In genomic region chr1:181017212-181017711, GRCm38 (mm10) we compare ENCODE assay signal across 9 mouse cellular contexts. TPM values are rescaled to one million over a fixed set of nuclear protein-coding genes. Genes with fewer than 3 reads are reported as not detected.
DNase-seq lines count a peak whose midpoint lies in the region; ATAC-seq and TF ChIP-seq lines count a peak whose summit lies in the region.
"Had no signal": no experiment of that assay in that cellular context is flagged by ENCODE, and none has a peak within 500 bp of the region (broad histone marks: within the 10 kb centered on the region; RNA-seq: fewer than 3 reads in every experiment).

No protein-coding gene starts in this region.

- peak overlapping the region; percentile 91 for H3K27ac ChIP-seq in bone marrow macrophage, adult 2 months (ENCODE audit: insufficient read depth, low read depth, low read length)
- H3K27ac ChIP-seq in embryonic facial prominence, embryonic 15.5 days (replicated peaks), result peak overlapping the region; percentile 66
- peak overlapping the region; percentile 44; the same call in 1 of the 2 replicates for H3K27ac ChIP-seq in limb, embryonic 13.5 days
- 0 out of 2 replicates have a peak overlapping the region, but pooled peaks have one; percentile 12 for H3K27ac ChIP-seq in midbrain, embryonic 15.5 days
- H3K27ac ChIP-seq in spleen, adult 2 months (ENCODE audit: insufficient read depth, low read length), result peak overlapping the region; percentile 94

- peak; percentile 69 for ATAC-seq in embryonic facial prominence, embryonic 15.5 days (ENCODE audit: insufficient number of reproducible peaks, low FRiP score, low TSS enrichment, low read depth)
- ATAC-seq in limb, embryonic 13.5 days (ENCODE audit: low FRiP score, low read depth), result peak; percentile 84
- peak; percentile 89 for ATAC-seq in midbrain, embryonic 15.5 days (replicated peaks)
- ATAC-seq: Patski had no signal

- no peaks in the 10 kb centered on the region for H3K36me3 ChIP-seq in embryonic facial prominence, embryonic 15.5 days
- no peaks in the 10 kb centered on the region for H3K36me3 ChIP-seq in limb, embryonic 13.5 days
- H3K36me3 ChIP-seq in midbrain, embryonic 15.5 days (replicated peaks), result no peaks in the 10 kb centered on the region
- H3K36me3 ChIP-seq in spleen, adult 2 months (ENCODE audit: control insufficient read depth, insufficient read depth, low read length), result 0 out of 2 replicates have a peak, but pooled peaks cover 1% of the 10 kb centered on the region

- H3K27me3 ChIP-seq in embryonic facial prominence, embryonic 15.5 days, result no peaks in the 10 kb centered on the region; the same call in 1 of the 2 replicates
- H3K27me3 ChIP-seq in limb, embryonic 13.5 days, result peaks cover 6% of the 10 kb centered on the region
- H3K27me3 ChIP-seq in midbrain, embryonic 15.5 days (replicated peaks), result peaks cover 4% of the 10 kb centered on the region; the same call in 1 of the 2 replicates
- no peaks in the 10 kb centered on the region for H3K27me3 ChIP-seq in spleen, adult 2 months (ENCODE audit: control insufficient read depth, insufficient read depth, low read length)
- H3K27me3 ChIP-seq: Patski had no signal

- H3K9ac ChIP-seq in embryonic facial prominence, embryonic 15.5 days, result no peak overlapping the region
- H3K9ac ChIP-seq in limb, embryonic 13.5 days, result peak overlapping the region; percentile 60
- H3K9ac ChIP-seq in midbrain, embryonic 15.5 days, result peak overlapping the region; percentile 43

- H3K4me1 ChIP-seq in bone marrow macrophage, adult 2 months (ENCODE audit: control insufficient read depth, insufficient read depth, low read length), result peaks cover 37% of the 10 kb centered on the region
- peaks cover 24% of the 10 kb centered on the region for H3K4me1 ChIP-seq in embryonic facial prominence, embryonic 15.5 days
- peaks cover 25% of the 10 kb centered on the region for H3K4me1 ChIP-seq in limb, embryonic 13.5 days
- peaks cover 10% of the 10 kb centered on the region for H3K4me1 ChIP-seq in midbrain, embryonic 15.5 days
- peaks cover 16% of the 10 kb centered on the region; the same call in 1 of the 2 replicates for H3K4me1 ChIP-seq in spleen, adult 2 months (ENCODE audit: control insufficient read depth, insufficient read depth, insufficient read length)

- peak overlapping the region; percentile 89 for H3K4me3 ChIP-seq in bone marrow macrophage, adult 2 months (ENCODE audit: insufficient read depth, low read length)
- H3K4me3 ChIP-seq in embryonic facial prominence, embryonic 15.5 days (replicated peaks), result peak overlapping the region; percentile 51
- peak overlapping the region; percentile 53 for H3K4me3 ChIP-seq in limb, embryonic 13.5 days
- peak overlapping the region; percentile 50 for H3K4me3 ChIP-seq in midbrain, embryonic 15.5 days
- peak overlapping the region; percentile 70 for H3K4me3 ChIP-seq in spleen, adult 2 months (ENCODE audit: extremely low read depth, insufficient read depth, insufficient read length)

- WGBS in embryonic facial prominence, embryonic 15.5 days, result under 1% methylated on average over 22 of the region's 22 CpGs
- WGBS in limb, embryonic 13.5 days, result under 1% methylated on average over 22 of the region's 22 CpGs
- under 1% methylated on average over 22 of the region's 22 CpGs for WGBS in midbrain, embryonic 15.5 days
- WGBS in spleen, adult 2 months, result under 1% methylated on average over 22 of the region's 22 CpGs

- H3K9me3 ChIP-seq in embryonic facial prominence, embryonic 15.5 days (replicated peaks), result no peaks in the 10 kb centered on the region
- no peaks in the 10 kb centered on the region for H3K9me3 ChIP-seq in limb, embryonic 13.5 days
- H3K9me3 ChIP-seq in midbrain, embryonic 15.5 days, result no peaks in the 10 kb centered on the region

- TF ChIP-seq POLR2A in bone marrow macrophage, adult 2 months (IDR thresholded peaks at IDR 0.05; ENCODE audit: borderline replicate concordance, low read depth, low read length), result peak; percentile 86; the same call in 1 of the 2 replicates
- peak; percentile 94 for TF ChIP-seq POLR2A in spleen, adult 2 months (IDR thresholded peaks at IDR 0.05; ENCODE audit: low read depth, low read length)

- H3K4me2 ChIP-seq in embryonic facial prominence, embryonic 15.5 days (replicated peaks), result peak overlapping the region; percentile 95
- H3K4me2 ChIP-seq in limb, embryonic 13.5 days (replicated peaks), result peak overlapping the region; percentile 96
- H3K4me2 ChIP-seq in midbrain, embryonic 15.5 days, result peak overlapping the region; percentile 96

- DNase-seq in A20 (ENCODE audit: low read depth, low spot score), result peak; percentile 90
- DNase-seq in heart, adult 8-10 months (ENCODE audit: low spot score), result peak; percentile 79
- peak; percentile 93 for DNase-seq in kidney, adult 9 months
- peak; percentile 69 to 86 for DNase-seq in spleen, adult 2 months (ENCODE audit: low read depth in 1 of 2, low spot score in 2 of 2)

- no peak for TF ChIP-seq CTCF in bone marrow macrophage, adult 2 months (IDR thresholded peaks at IDR 0.05; ENCODE audit: low read depth, low read length)
- no peak for TF ChIP-seq CTCF in spleen, adult 2 months (IDR thresholded peaks at IDR 0.05; ENCODE audit: extremely low read depth, insufficient read depth, insufficient read length, insufficient replicate concordance)

RNA-seq across cellular contexts. Expression of gene Ephx1, which starts 3.4 kb away (rescaled TPM):
- polyA plus RNA-seq in bone marrow macrophage, adult 2 months (2012; ENCODE audit: insufficient read depth, insufficient read length, missing spikeins), result 40.7 and 45.8 TPM in 2 replicates
- polyA plus RNA-seq in embryonic facial prominence, embryonic 15.5 days (2015; fragmentation: Nextera tagmentation; extraction: Ambion mirVana), result 16.3 and 17.7 TPM in 2 replicates
- 10 to 100 TPM; 35.3 to 51.3 (median 47.1) TPM for total RNA-seq in heart, adult 8-10 months (2022)
- 4.2 and 4.3 TPM in 2 replicates for polyA plus RNA-seq in limb, embryonic 13.5 days (2015; fragmentation: Nextera tagmentation; extraction: Ambion mirVana)
- 5.9 and 6.0 TPM in 2 replicates for polyA plus RNA-seq in midbrain, embryonic 15.5 days (2015; fragmentation: Nextera tagmentation; extraction: Ambion mirVana)
- polyA plus RNA-seq in spleen, adult 2 months (2012; rRNA removed), result 50.5 and 52.2 TPM in 2 replicates

RNA-seq across cellular contexts. Expression of gene 9130409I23Rik, which starts 33.8 kb away (rescaled TPM):
- polyA plus RNA-seq in bone marrow macrophage, adult 2 months (2012; ENCODE audit: insufficient read depth, insufficient read length, missing spikeins), result not detected in 2 replicates
- not detected in 2 replicates for polyA plus RNA-seq in embryonic facial prominence, embryonic 15.5 days (2015; fragmentation: Nextera tagmentation; extraction: Ambion mirVana)
- total RNA-seq in heart, adult 8-10 months (2022), result under 1 TPM in 1 of 4 experiments, not detected in 3; 0.14 TPM
- polyA plus RNA-seq in limb, embryonic 13.5 days (2015; fragmentation: Nextera tagmentation; extraction: Ambion mirVana), result not detected in 2 replicates
- not detected in 2 replicates for polyA plus RNA-seq in midbrain, embryonic 15.5 days (2015; fragmentation: Nextera tagmentation; extraction: Ambion mirVana)
- 0.04 TPM in 1 of 2 replicates, not detected in the other for polyA plus RNA-seq in spleen, adult 2 months (2012; rRNA removed)

Comparison
In these comparisons a context has a peak if more than half of its experiments do, and no peak if none do; other contexts are left out.
1. Peak in every context shown above with its lines: DNase-seq, ATAC-seq, H3K4me3 ChIP-seq and H3K27ac ChIP-seq.
2. H3K27ac ChIP-seq: peak in every context shown above with its lines; median percentile 94 in spleen, adult 2 months; 91 in bone marrow macrophage, adult 2 months; 66 in embryonic facial prominence, embryonic 15.5 days; 44 in limb, embryonic 13.5 days; 12 in midbrain, embryonic 15.5 days.